Mouse (Mus musculus) stomach, postnatal 0 days (tissue): Measurements from ENCODE around the gene Ddx21. TPM values are rescaled to one million over a fixed set of nuclear protein-coding genes. Genes with fewer than 3 reads are reported as not detected.
A peak's percentile ranks its signal among the peaks of the same experiment; 100 is the strongest.
"Not testable (repeated sequence)": the region's sequence is repeated elsewhere in the genome, so short reads cannot be mapped to it uniquely, and the experiment has no call there.

Experiments
- ATAC-seq: fragments of 200-750 bp; cut with Nextera tagmentation; 2 replicates; pipeline ENCODE4 v1.8.0; 2017; ENCODE audit not compliant: low FRiP score, low TSS enrichment
- DNase-seq: peaks from one replicate; pipeline ENCODE4 v3.0.0-alpha.2; 2016; ENCODE audit warnings: low spot score
- H3K27ac ChIP-seq: fragments of 300-500 bp; sonication (generic); replicated peaks from 2 replicates; pipeline ENCODE4 v1.5.1; 2014; ENCODE audit warnings: mild to moderate bottlenecking, control low read depth
- H3K27me3 ChIP-seq: fragments of 300-500 bp; sonication (generic); 2 replicates; pipeline ENCODE4 v1.6.1; 2014; ENCODE audit warnings: low read length; ENCODE audit not compliant: control insufficient read depth, insufficient read depth
- H3K36me3 ChIP-seq: fragments of 300-500 bp; sonication (generic); 2 replicates; pipeline ENCODE4 v1.6.1; 2014; ENCODE audit warnings: low read length, mixed read lengths; ENCODE audit not compliant: control insufficient read depth, insufficient read depth
- H3K4me1 ChIP-seq: fragments of 300-500 bp; sonication (generic); replicated peaks from 2 replicates; pipeline ENCODE4 v1.6.1; 2014; ENCODE audit warnings: antibody characterized with exemption; ENCODE audit not compliant: control insufficient read depth, insufficient read depth
- H3K4me2 ChIP-seq: fragments of 300-500 bp; sonication (generic); replicated peaks from 2 replicates; pipeline ENCODE4 v1.6.1; 2014; ENCODE audit warnings: low read depth, mild to moderate bottlenecking, control low read depth, moderate library complexity
- H3K4me3 ChIP-seq: fragments of 300-500 bp; sonication (generic); 2 replicates; pipeline ENCODE4 v1.5.1; 2014; ENCODE audit warnings: low read depth, low read length, control low read depth
- H3K9ac ChIP-seq: fragments of 300-500 bp; sonication (generic); 2 replicates; pipeline ENCODE4 v1.6.1; 2014; ENCODE audit warnings: mild to moderate bottlenecking, low read length, control low read depth, mixed read lengths
- H3K9me3 ChIP-seq: fragments of 300-500 bp; sonication (generic); 2 replicates; pipeline ENCODE4 v1.6.1; 2016; ENCODE audit warnings: low read length; ENCODE audit not compliant: control insufficient read depth
- CTCF ChIP-seq: IDR thresholded peaks from 2 replicates; pipeline ENCODE4 v1.5.1; 2016; ENCODE audit warnings: antibody characterized with exemption, low read depth, mild to moderate bottlenecking, moderate library complexity
- EP300 ChIP-seq: optimal IDR thresholded peaks from 2 replicates; pipeline ENCODE3; 2016; ENCODE audit warnings: antibody characterized with exemption
- WGBS: fragments of 180-500 bp; shearing (Covaris S2); extraction: QIAGEN DNeasy Blood & Tissue Kit; methylation state at CpG from one replicate; pipeline ENCODE4 v1.1.7; 2014; 5-methylcytosine and 5-hydroxymethylcytosine counted together
- polyA plus RNA-seq: library from polyadenylated mRNA; unstranded; fragments of >200 nt; fragmentation: Nextera tagmentation; extraction: Ambion mirVana; gene quantifications from 2 replicates; pipeline ENCODE4 v1.2.1, GENCODE M21; 2015

Gene Ddx21
- polyA plus RNA-seq, 1 experiment from 2014 or later, result 11.1 TPM

DNA sequence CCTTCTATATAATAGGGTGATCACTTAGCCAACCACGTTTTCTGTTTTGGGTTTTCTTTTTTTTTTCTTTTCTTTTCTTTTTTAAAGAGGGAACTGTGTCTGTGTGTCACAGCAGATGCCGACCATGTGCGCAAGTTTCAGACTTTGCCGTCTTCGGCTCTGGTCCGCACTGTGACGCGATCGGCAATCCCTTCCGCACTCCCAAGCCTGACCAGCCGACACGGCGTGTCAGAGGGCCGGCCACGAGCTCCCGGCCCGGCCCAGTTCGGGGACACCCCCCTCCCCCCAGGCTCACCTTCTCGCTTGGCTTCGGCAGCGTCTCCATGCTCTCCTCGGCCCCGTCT is 276 bp downstream of the Ddx21 start:
- H3K9me3 ChIP-seq, result no peaks in the 10 kb centered on the region
- H3K27ac ChIP-seq, result peak overlapping the region; percentile 87
- H3K4me3 ChIP-seq, result peak overlapping the region; percentile 82
- H3K9ac ChIP-seq, result peak overlapping the region; percentile 76
- H3K4me2 ChIP-seq, result peak overlapping the region; percentile 89
- H3K27me3 ChIP-seq, result no peaks in the 10 kb centered on the region
- no peak for TF ChIP-seq CTCF
- TF ChIP-seq EP300, result no peak
- H3K4me1 ChIP-seq, result no peaks in the 10 kb centered on the region
- 0 out of 2 replicates have a peak, but pooled peaks cover 7% of the 10 kb centered on the region for H3K36me3 ChIP-seq
- 0% methylated on average over 23 of the region's 23 CpGs for WGBS
- DNase-seq (no peak), ATAC-seq (peak; percentile 87)

DNA sequence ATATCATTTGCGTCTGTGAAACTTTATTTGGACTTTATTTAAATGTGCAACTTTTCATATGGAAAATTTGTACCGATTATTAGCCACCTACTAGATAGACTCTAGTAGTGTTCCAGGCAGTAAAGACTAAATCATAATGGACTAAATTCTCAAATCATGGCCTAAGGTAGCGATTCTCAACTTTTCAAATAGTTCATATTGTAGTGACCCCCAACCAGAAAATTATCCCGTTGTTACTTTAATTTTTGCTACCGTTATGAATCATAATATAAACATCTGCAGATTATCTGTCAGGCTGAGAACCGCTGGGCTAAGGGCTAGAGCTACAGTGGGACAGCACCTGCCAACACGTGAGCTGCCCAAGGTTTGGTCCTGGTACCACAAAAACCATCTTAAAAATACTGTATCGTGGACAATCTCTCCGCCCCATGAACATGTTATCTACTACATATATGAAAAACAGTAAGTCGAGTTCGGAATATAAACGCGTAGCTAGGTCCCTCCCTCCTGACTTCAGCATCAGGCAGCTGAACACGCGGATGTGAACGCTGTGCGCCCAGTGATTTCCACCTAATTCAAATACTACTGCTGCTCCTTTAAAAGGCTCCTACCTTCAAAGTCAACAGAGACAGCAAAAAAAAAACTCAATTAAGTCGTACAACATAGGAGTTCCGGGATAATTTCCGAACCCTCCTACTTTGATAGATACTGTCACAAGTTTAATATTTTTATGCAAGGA is 859 bp downstream of the Ddx21 start:
- H3K4me1 ChIP-seq, result no peaks in the 10 kb centered on the region
- H3K4me2 ChIP-seq, result peak overlapping the region; percentile 89
- DNase-seq (no peak), ATAC-seq (no peak)
- H3K36me3 ChIP-seq, result 0 out of 2 replicates have a peak, but pooled peaks cover 7% of the 10 kb centered on the region
- peak overlapping the region; percentile 76 for H3K9ac ChIP-seq
- no peak overlapping the region; the same call in 1 of the 2 replicates for H3K27ac ChIP-seq
- no peak for TF ChIP-seq EP300
- no peak for TF ChIP-seq CTCF
- no peaks in the 10 kb centered on the region for H3K27me3 ChIP-seq
- H3K9me3 ChIP-seq, result no peaks in the 10 kb centered on the region
- WGBS, result 9% methylated on average over 20 of the region's 20 CpGs
- peak overlapping the region; percentile 82 for H3K4me3 ChIP-seq

DNA sequence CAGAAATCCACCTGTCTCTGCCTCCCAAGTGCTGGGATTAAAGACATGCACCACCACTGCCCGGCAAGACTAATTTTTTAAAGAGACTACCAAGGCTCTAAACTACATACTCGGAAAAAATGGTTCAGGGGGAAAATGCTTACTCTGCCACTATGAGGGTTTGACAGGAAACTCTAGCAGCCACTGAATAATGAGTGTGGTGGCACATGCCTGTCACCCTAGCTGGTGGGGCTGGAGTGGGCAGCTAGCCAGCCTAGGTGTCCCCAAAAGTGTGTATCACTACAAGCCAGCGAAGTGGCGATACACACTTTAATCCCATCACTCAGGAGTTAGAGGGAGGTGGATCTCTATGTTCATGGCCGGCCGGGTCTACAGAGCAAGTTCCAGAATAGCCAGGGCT is 2.0 kb downstream of the Ddx21 start:
- Histone ChIP-seq H3K4me1 (no peaks in the 10 kb centered on the region), H3K9me3 (no peaks in the 10 kb centered on the region), H3K36me3 (0 out of 2 replicates have a peak, but pooled peaks cover 7% of the 10 kb centered on the region), H3K4me3 (no peak overlapping the region), H3K27me3 (no peaks in the 10 kb centered on the region), H3K4me2 (no peak overlapping the region), H3K9ac (no peak overlapping the region), H3K27ac (no peak overlapping the region)
- WGBS, result 91% methylated on average over 6 of the region's 6 CpGs
- DNase-seq, result no peak
- no peak for TF ChIP-seq EP300
- no peak for TF ChIP-seq CTCF
- no peak for ATAC-seq

DNA sequence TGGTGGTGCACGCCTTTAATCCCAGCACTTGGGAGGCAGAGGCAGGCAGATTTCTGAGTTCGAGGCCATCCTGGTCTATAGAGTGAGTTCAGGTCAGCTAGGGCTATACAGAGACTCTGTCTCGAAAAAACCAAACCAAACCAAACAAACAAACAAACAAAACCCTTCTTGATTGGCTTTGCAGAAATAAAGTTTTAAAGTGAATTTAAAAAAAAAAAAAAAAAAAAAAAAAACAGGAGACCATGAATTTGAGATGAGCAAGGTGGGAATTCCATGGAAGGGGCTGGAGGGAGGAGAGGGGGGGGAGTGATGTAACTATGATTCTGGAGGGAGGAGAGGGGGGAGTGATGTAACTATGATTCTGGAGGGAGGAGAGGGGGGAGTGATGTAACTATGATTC is 2.8 kb downstream of the Ddx21 start:
- not testable (repeated sequence) for H3K4me3 ChIP-seq, H3K4me1 ChIP-seq, H3K9me3 ChIP-seq, H3K27me3 ChIP-seq, H3K36me3 ChIP-seq, H3K9ac ChIP-seq, ATAC-seq, DNase-seq, H3K4me2 ChIP-seq, H3K27ac ChIP-seq
- 89% methylated on average over 3 of the region's 3 CpGs for WGBS

DNA sequence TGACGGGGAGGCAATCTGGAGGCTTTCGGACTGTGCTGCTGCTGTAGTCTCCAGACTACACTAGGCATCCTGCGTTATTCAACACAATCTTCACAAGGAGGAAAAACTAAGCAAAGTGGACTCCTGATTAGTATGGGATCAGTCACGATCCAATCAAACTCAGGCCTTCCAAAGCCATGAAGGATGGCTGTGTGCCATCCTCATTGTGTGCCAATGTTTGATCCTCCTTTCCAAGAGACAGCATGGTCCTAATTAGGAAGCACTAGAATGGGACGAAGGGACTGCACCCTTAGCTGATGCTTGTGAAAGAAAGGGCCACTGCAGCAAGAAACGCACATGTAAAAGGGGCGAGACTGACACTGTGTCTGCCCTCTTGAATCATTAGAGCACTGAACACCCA is 9.6 kb downstream of the Ddx21 start:
- Histone ChIP-seq H3K9ac (no peak overlapping the region), H3K4me2 (no peak overlapping the region), H3K4me1 (no peaks in the 10 kb centered on the region), H3K27me3 (no peaks in the 10 kb centered on the region), H3K9me3 (no peaks in the 10 kb centered on the region), H3K4me3 (no peak overlapping the region), H3K27ac (no peak overlapping the region), H3K36me3 (peaks cover 23% of the 10 kb centered on the region)
- TF ChIP-seq EP300 (no peak), CTCF (no peak)
- DNase-seq (no peak), ATAC-seq (no peak)
- WGBS, result 90% methylated on average over 7 of the region's 7 CpGs

DNA sequence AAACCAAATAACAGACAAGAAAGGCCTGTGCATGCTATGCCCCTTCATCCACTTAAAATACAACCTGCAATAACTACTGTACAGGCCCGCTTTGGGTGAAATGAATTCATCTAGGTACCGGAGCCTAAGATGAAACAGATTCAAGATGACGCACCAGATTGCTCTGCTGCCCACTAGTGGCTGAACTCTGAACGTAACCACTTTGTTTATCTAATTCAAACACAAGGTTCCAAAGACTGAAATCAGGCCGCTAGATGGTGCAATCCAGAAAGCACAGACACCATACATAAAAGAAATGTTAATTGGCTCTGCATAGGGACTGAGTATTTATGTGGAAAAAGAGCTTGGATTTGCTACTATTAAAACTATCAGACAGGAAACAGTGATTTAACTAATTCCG is 11.9 kb downstream of the Ddx21 start:
- 28% methylated on average over 6 of the region's 6 CpGs for WGBS
- Histone ChIP-seq H3K27me3 (no peaks in the 10 kb centered on the region), H3K4me2 (no peak overlapping the region), H3K4me3 (no peak overlapping the region), H3K4me1 (no peaks in the 10 kb centered on the region), H3K9ac (no peak overlapping the region), H3K27ac (no peak overlapping the region), H3K36me3 (peaks cover 20% of the 10 kb centered on the region), H3K9me3 (no peaks in the 10 kb centered on the region)
- TF ChIP-seq EP300, result no peak
- TF ChIP-seq CTCF, result peak; percentile 99
- peak; percentile 80 for ATAC-seq
- DNase-seq, result peak; percentile 85
